In the genomic region with DNA sequence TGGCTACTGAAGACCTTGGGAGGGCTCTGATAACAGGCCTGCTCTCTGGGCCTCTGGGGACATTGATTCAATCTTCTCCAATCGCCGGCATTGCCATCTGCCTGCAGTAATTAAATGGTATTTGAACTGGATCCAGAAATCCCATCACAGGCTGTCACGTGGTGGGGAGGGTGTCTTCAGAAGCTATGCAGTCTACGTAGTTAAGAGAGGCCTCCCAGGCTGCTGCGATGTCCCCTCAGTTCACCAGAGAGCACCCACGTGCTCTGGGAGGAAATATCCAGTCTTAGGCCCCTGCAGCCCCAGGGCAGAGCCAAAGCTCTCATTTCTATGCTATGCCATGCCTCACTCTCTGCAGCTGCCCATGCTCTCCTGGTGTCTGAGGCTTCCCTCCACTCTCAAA, we compare ENCODE assay signal across 8 mouse cellular contexts. TPM values are rescaled to one million over a fixed set of nuclear protein-coding genes. Genes with fewer than 3 reads are reported as not detected.
DNase-seq lines count a peak whose midpoint lies in the region; ATAC-seq and TF ChIP-seq lines count a peak whose summit lies in the region.

No protein-coding gene starts in this region.

- no peak for TF ChIP-seq POLR2A in lung, adult 2 months (IDR thresholded peaks at IDR 0.05; ENCODE audit: borderline replicate concordance, extremely low read depth, low read depth, low read length)

- H3K4me1 ChIP-seq in lung, adult 2 months (ENCODE audit: control insufficient read depth, insufficient read depth, low read length): peaks cover 8% of the 10 kb centered on the region

- no peak for TF ChIP-seq CTCF in lung, adult 2 months (IDR thresholded peaks at IDR 0.05; ENCODE audit: insufficient read depth, low read length)

- WGBS in lung, adult 2 months: 65% methylated on average over 6 of the region's 6 CpGs

- DNase-seq in cerebellum, adult 11 months: peak; percentile 29
- peak; percentile 43 for DNase-seq in lung, postnatal 10 days
- DNase-seq in lung, adult 2 months: no peak
- peak; percentile 62 to 80 for DNase-seq in left cerebral cortex, postnatal 14 days (ENCODE audit: low spot score in 2 of 2)
- DNase-seq in retina, embryonic 14.5 days (ENCODE audit: low spot score): peak; percentile 66
- no peak for DNase-seq in adipocyte (ENCODE audit: low spot score)

- H3K4me3 ChIP-seq in lung, adult 2 months (replicated peaks; ENCODE audit: extremely low read depth, low read depth, low read length): no peak overlapping the region

- no peak for ATAC-seq in cerebellum, adult (ENCODE audit: insufficient number of reproducible peaks, low FRiP score, low TSS enrichment)
- ATAC-seq in erythroid progenitor cell, adult 5-6 weeks (replicated peaks; ENCODE audit: low FRiP score, poor library complexity, severe bottlenecking): no peak

- intact Hi-C loops in left cerebral cortex, postnatal 14 days (cut with DNase I): no loop called here

RNA-seq across cellular contexts. Expression of gene Kif21b, which starts 11.1 kb away (rescaled TPM):
- polyA plus RNA-seq in lung, adult 2 months (2012; rRNA removed): 12.1 and 14.4 TPM in 2 replicates
- total RNA-seq in left cerebral cortex, postnatal 14 days (2021): 100 to 1,000 TPM; 180 to 201 TPM
- 23.4 and 36.0 TPM in 2 replicates for total RNA-seq in erythroid progenitor cell, adult 5-6 weeks (2015; ENCODE audit: low replicate concordance)
- total RNA-seq in erythroid progenitor cell, adult 5-6 weeks (2017; ENCODE audit: low replicate concordance): 4.4 and 5.0 TPM in 2 replicates

Comparison
In these comparisons a context has a peak if more than half of its experiments do, and no peak if none do; other contexts are left out.
1. DNase-seq: peak in cerebellum, adult 11 months (single experiment), lung, postnatal 10 days (single experiment), left cerebral cortex, postnatal 14 days (2 of 2) and retina, embryonic 14.5 days (single experiment); none in lung, adult 2 months (single experiment) and adipocyte (single experiment).
2. RNA of gene Kif21b, which starts 11.1 kb away (total RNA-seq): 180 to 201 TPM in left cerebral cortex, postnatal 14 days; 4.4 to 36.0 TPM in erythroid progenitor cell, adult 5-6 weeks; every median in the first group is over 4 times any median in the second.